ENCODE assay signal across 8 mouse cellular contexts in the genomic region with DNA sequence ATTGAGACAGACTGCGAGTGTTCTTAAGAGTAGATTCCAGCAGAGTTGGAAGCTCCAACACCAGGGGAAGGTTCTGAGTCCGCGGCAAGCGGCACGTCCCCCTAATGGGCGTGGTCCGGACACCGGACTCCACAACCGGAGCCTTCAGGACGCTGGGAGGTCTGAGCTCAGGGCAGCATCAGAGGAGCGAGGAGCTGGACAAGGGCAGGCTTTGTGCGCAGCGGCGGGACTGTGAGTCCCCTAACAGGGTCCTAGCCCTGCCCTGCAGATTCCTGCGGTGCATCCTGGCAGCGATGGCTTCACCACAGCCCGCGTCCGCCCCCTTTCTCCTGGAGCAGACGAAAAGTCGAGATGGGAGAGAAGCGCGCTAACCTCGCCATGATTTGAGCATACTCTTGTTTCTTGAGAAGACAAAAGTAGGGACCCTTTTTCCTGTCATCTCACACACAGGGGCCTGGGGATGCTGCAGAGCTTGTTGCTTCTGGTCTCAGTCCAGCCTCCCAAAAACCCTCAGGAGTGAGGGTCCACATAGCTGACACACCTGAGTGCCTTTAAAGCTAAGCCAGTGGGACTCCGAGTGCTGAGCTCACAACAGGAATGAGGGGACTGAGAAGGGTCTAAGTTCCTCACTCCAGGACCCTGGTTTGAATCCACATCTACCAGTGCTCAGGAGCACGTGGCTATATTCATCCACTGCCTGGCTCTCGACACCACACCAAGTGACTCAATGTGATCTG.
DNase-seq lines count a peak whose midpoint lies in the region; ATAC-seq lines count a peak whose summit lies in the region.

No protein-coding gene starts in this region.

- peaks cover 10% of the 10 kb centered on the region for H3K27me3 ChIP-seq in kidney, embryonic 16.5 days (ENCODE audit: insufficient read depth, low read length)
- peaks cover 19% of the 10 kb centered on the region; the same call in 1 of the 2 replicates for H3K27me3 ChIP-seq in forebrain, embryonic 12.5 days
- no peaks in the 10 kb centered on the region for H3K27me3 ChIP-seq in neural tube, embryonic 12.5 days (replicated peaks)

- H3K9ac ChIP-seq in kidney, embryonic 16.5 days (replicated peaks; ENCODE audit: low read length), result peak overlapping the region; percentile 40; the same call in 1 of the 2 replicates
- H3K9ac ChIP-seq in forebrain, embryonic 12.5 days, result peak overlapping the region; percentile 51; the same call in 1 of the 2 replicates
- H3K9ac ChIP-seq in neural tube, embryonic 12.5 days, result 0 out of 2 replicates have a peak overlapping the region, but pooled peaks have one; percentile 38

- ATAC-seq in kidney, embryonic 16.5 days (ENCODE audit: low FRiP score, low TSS enrichment), result peak; percentile 95
- peak; percentile 82 for ATAC-seq in forebrain, embryonic 12.5 days (ENCODE audit: low FRiP score)
- ATAC-seq in neural tube, embryonic 12.5 days (ENCODE audit: low FRiP score, low read depth), result peak; percentile 53; the same call in 1 of the 2 replicates

- H3K36me3 ChIP-seq in kidney, embryonic 16.5 days (ENCODE audit: insufficient read depth, low read length), result no peaks in the 10 kb centered on the region
- H3K36me3 ChIP-seq in forebrain, embryonic 12.5 days (replicated peaks), result no peaks in the 10 kb centered on the region
- H3K36me3 ChIP-seq in neural tube, embryonic 12.5 days, result no peaks in the 10 kb centered on the region

- DNase-seq in kidney, adult 8-10 months, result no peak
- peak; percentile 9 for DNase-seq in adrenal gland, adult 8-10 months
- DNase-seq in kidney, postnatal 10 days, result peak; percentile 48
- no peak for DNase-seq in layer of hippocampus, postnatal 14 days (ENCODE audit: low spot score in 2 of 2)
- DNase-seq in right cerebral cortex, adult 18-20 months, result no peak

- no peaks in the 10 kb centered on the region for H3K4me1 ChIP-seq in kidney, embryonic 16.5 days (ENCODE audit: insufficient read depth, low read length)
- H3K4me1 ChIP-seq in forebrain, embryonic 12.5 days, result peaks cover 10% of the 10 kb centered on the region
- H3K4me1 ChIP-seq in neural tube, embryonic 12.5 days, result peaks cover 5% of the 10 kb centered on the region; the same call in 1 of the 2 replicates

- no peaks in the 10 kb centered on the region for H3K9me3 ChIP-seq in kidney, embryonic 16.5 days (ENCODE audit: low read length)
- no peaks in the 10 kb centered on the region for H3K9me3 ChIP-seq in forebrain, embryonic 12.5 days
- H3K9me3 ChIP-seq in neural tube, embryonic 12.5 days, result no peaks in the 10 kb centered on the region

- H3K27ac ChIP-seq in kidney, embryonic 16.5 days (ENCODE audit: low read length), result no peak overlapping the region
- no peak overlapping the region for H3K27ac ChIP-seq in forebrain, embryonic 12.5 days
- no peak overlapping the region for H3K27ac ChIP-seq in neural tube, embryonic 12.5 days

- peak overlapping the region; percentile 60 for H3K4me2 ChIP-seq in kidney, embryonic 16.5 days (replicated peaks; ENCODE audit: low read depth, low read length)
- peak overlapping the region; percentile 87 for H3K4me2 ChIP-seq in forebrain, embryonic 12.5 days
- peak overlapping the region; percentile 80 for H3K4me2 ChIP-seq in neural tube, embryonic 12.5 days (replicated peaks)

- peak overlapping the region; percentile 40 for H3K4me3 ChIP-seq in kidney, embryonic 16.5 days (ENCODE audit: low read length)
- peak overlapping the region; percentile 46 for H3K4me3 ChIP-seq in forebrain, embryonic 12.5 days (replicated peaks)
- H3K4me3 ChIP-seq in neural tube, embryonic 12.5 days, result peak overlapping the region; percentile 35

- WGBS in kidney, embryonic 16.5 days, result 2% methylated on average over 27 of the region's 27 CpGs
- 4% methylated on average over 27 of the region's 27 CpGs for WGBS in forebrain, embryonic 12.5 days
- 4% methylated on average over 27 of the region's 27 CpGs for WGBS in neural tube, embryonic 12.5 days

Comparison
In these comparisons a context has a peak if more than half of its experiments do, and no peak if none do; other contexts are left out.
1. DNase-seq: peak in adrenal gland, adult 8-10 months (single experiment) and kidney, postnatal 10 days (single experiment); none in kidney, adult 8-10 months (0 of 2), layer of hippocampus, postnatal 14 days (0 of 2) and right cerebral cortex, adult 18-20 months (single experiment).
2. Peak in every context shown above with its lines, with median percentiles within 50 percentile points of each other: ATAC-seq, H3K4me2 ChIP-seq, H3K4me3 ChIP-seq and H3K9ac ChIP-seq.